Mouse (Mus musculus): ENCODE measurements around the gene Glrx2. TPM values are rescaled to one million over a fixed set of nuclear protein-coding genes. Genes with fewer than 3 reads are reported as not detected.
A peak's percentile ranks its signal among the peaks of the same experiment; 100 is the strongest.

Glrx2 gene
- total RNA-seq, 2 experiments from 2014 or later: 74.9 to 80.2 TPM

DNA sequence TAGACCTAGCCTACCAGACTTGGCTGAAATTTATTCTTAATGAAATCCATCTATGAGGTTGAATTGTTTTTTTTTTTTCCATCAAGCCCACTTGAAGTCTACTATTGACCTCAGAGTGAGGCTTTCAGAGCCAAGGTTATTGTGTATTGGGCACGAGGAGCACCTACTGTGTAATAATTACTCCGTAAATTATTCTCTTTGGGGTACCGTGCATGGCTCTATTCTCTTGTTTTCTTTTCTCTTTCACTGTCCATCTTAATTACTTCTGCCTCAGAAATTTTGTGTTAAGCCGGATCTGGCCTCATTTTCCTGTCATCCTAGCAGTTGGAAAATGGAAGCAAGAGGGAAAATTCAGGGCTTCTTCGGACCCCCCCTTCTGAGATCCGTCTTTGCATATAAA, 26.0 kb downstream of the Glrx2 start:
- no peak for DNase-seq

DNA sequence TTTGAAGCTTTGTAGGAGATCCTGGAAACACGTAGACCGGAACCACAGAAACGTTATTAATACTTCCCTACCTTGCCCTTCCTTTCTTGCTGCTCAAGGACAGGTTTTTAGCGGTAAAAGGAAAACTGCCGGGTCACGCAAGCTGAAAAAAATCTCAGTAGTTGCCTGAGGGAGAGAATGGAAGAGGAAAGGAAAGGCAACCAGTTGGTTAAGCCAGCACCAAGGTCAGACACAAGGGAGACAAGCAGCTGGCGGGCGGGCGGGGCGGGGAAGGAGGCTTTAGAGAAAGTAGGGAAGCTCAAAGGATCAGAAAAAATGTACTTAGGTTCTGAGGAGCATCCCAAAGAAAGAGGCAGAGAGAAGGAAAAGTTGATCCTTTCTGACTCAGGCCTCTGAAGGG, 29.7 kb downstream of the Glrx2 start:
- DNase-seq: no peak

- no peak for DNase-seq
Measured at GRCm38 (mm10) chr1:143762159-143762558, 46.0 kb downstream of the Glrx2 start.

DNA sequence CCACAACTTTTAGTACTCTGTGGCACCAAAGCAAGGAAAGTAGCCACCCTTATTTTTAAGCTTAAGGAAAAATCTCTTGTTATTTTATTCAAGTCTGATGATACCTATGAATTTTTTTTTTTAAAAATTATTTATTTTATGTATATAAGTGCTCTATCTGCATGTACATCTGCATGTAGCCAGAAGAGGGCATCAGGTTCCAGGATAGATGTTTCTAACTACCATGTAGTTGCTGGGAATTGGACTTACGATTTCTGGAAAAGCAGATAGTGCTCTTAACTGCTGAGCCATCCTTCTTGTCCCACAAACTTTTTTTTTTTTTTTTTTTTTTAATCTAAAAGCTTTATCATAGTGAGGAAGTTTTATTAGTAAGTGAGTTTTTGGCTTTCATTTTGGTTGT, 48.3 kb downstream of the Glrx2 start:
- no peak for DNase-seq

DNA sequence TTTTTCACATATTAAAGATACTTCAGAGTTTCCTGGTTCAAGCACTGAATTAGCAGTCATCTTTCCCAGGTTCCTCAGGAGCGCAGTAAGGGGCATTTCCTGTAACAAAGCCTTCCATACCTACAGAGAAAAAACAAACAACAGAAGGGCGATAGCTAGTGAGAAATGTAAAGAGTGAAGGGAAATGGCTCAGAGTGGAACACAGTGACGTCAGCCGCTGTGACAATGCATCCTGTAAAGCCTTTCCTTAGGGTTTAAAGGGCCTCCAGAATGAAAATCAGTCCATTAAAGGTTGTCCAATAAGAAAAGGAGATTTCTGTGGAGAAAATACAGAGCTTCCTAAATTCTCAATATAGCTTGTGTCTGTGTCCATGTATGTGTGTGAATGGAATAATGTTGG, 49.7 kb downstream of the Glrx2 start:
- no peak for DNase-seq

GRCm38 (mm10) chr1:143766238-143766637, 50.1 kb downstream of the Glrx2 start:
- no peak for DNase-seq

DNA sequence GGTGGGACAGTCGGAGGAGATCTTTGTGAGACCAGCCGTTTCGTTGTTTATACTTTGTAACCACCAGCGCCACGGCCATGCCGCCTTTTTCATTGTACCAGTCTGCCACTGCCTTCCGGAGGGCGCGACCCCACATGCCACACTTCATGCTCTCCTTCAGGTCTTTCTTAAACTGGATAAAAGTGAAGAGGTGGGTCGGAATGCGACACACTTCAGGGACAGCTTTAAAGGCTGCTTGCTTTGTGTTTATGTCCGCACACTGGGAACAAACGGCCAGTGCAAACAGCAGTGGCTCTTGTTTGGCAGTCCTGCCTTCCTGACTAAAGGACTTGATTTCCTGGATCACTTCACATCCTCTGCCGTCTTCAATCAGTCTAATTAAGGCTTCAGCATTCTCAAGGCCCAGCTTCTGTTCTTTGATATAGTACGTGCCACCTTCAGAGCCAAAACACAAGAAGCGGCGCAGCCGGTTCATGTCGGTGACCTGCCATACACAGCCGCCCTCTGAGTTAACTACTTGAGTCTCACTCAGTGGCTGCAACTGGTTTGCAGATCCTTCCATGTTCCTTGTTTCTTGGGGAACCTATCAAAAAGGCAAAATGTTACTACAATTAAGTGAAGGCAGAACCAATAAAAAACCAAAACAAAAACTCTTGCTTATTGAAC, 54.4 kb downstream of the Glrx2 start:
- no peak for DNase-seq

GRCm38 (mm10) chr1:143773082-143773481, 56.9 kb downstream of the Glrx2 start:
- no peak for DNase-seq

- DNase-seq: no peak
Measured at GRCm38 (mm10) chr1:143773909-143774308, 57.8 kb downstream of the Glrx2 start.

GRCm38 (mm10) chr1:143776446-143777411, 60.6 kb downstream of the Glrx2 start, which contains the start of the genes Trove2 and Uchl5:
Gene Trove2, minus strand, starts transcription at chr1:143777068.
Gene Uchl5, plus strand, starts transcription at chr1:143777272.
- peak; percentile 98 for DNase-seq

GRCm38 (mm10) chr1:143777558-143778218, 61.5 kb downstream of the Glrx2 start:
- no peak for DNase-seq

- DNase-seq: peak; percentile 21
Measured at GRCm38 (mm10) chr1:143788584-143789227, 72.6 kb downstream of the Glrx2 start.

Other genes with a start within 250 kb of the Glrx2 start
- 10 to 100 TPM in 1 of 2 experiments, 1 to 10 TPM in 1; 8.6 to 11.1 TPM for gene B3galt2, start 75.7 kb upstream of the Glrx2 start, total RNA-seq (2021)
- gene Cdc73, start 13.4 kb upstream of the Glrx2 start, total RNA-seq (2021): 10 to 100 TPM; 54.0 to 58.6 TPM
- 1 to 10 TPM; 4.3 to 6.1 TPM for gene Trove2, start 60.7 kb downstream of the Glrx2 start, total RNA-seq (2021)
- gene Uchl5, start 60.9 kb downstream of the Glrx2 start, total RNA-seq (2021): 10 to 100 TPM; 21.4 to 26.5 TPM